Mouse (Mus musculus): Measurements from ENCODE around the gene Apol6. TPM values are rescaled to one million over a fixed set of nuclear protein-coding genes. Genes with fewer than 3 reads are reported as not detected.

Gene Apol6
- polyA plus RNA-seq, 1 experiment, result 0.51 TPM

GRCm38 (mm10) chr15:77077906-77078305, 33.4 kb downstream of the Apol6 start:
- H3K27me3 ChIP-seq (ENCODE audit: control insufficient read depth, insufficient read depth, low read length), result no peaks in the 10 kb centered on the region
- H3K4me1 ChIP-seq (ENCODE audit: control insufficient read depth, insufficient read depth, insufficient read length), result no peaks in the 10 kb centered on the region
- 94% methylated on average over 9 of the region's 9 CpGs for WGBS
- H3K27ac ChIP-seq (ENCODE audit: insufficient read depth, low read length), result no peak overlapping the region
- no peak for DNase-seq (ENCODE audit: low read depth in 1 of 2, low spot score in 2 of 2)
- TF ChIP-seq POLR2A (IDR thresholded peaks at IDR 0.05; ENCODE audit: low read depth, low read length) (no peak), CTCF (IDR thresholded peaks at IDR 0.05; ENCODE audit: extremely low read depth, insufficient read depth, insufficient read length, insufficient replicate concordance) (no peak)
- no peak overlapping the region for H3K4me3 ChIP-seq (ENCODE audit: extremely low read depth, insufficient read depth, insufficient read length)
- H3K36me3 ChIP-seq (ENCODE audit: control insufficient read depth, insufficient read depth, low read length), result no peaks in the 10 kb centered on the region

GRCm38 (mm10) chr15:77078786-77079185, 34.3 kb downstream of the Apol6 start:
- Histone ChIP-seq H3K36me3 (ENCODE audit: control insufficient read depth, insufficient read depth, low read length) (no peaks in the 10 kb centered on the region), H3K4me3 (ENCODE audit: extremely low read depth, insufficient read depth, insufficient read length) (no peak overlapping the region), H3K27me3 (ENCODE audit: control insufficient read depth, insufficient read depth, low read length) (no peaks in the 10 kb centered on the region), H3K27ac (ENCODE audit: insufficient read depth, low read length) (no peak overlapping the region), H3K4me1 (ENCODE audit: control insufficient read depth, insufficient read depth, insufficient read length) (no peaks in the 10 kb centered on the region)
- 78% methylated on average over 3 of the region's 3 CpGs for WGBS
- no peak for DNase-seq (ENCODE audit: low read depth in 1 of 2, low spot score in 2 of 2)
- TF ChIP-seq CTCF (IDR thresholded peaks at IDR 0.05; ENCODE audit: extremely low read depth, insufficient read depth, insufficient read length, insufficient replicate concordance) (no peak), POLR2A (IDR thresholded peaks at IDR 0.05; ENCODE audit: low read depth, low read length) (no peak)

- H3K27ac ChIP-seq (ENCODE audit: insufficient read depth, low read length), result no peak overlapping the region
- no peak for DNase-seq (ENCODE audit: low read depth in 1 of 2, low spot score in 2 of 2)
- TF ChIP-seq CTCF (IDR thresholded peaks at IDR 0.05; ENCODE audit: extremely low read depth, insufficient read depth, insufficient read length, insufficient replicate concordance) (no peak), POLR2A (IDR thresholded peaks at IDR 0.05; ENCODE audit: low read depth, low read length) (no peak)
- no peaks in the 10 kb centered on the region for H3K27me3 ChIP-seq (ENCODE audit: control insufficient read depth, insufficient read depth, low read length)
- H3K36me3 ChIP-seq (ENCODE audit: control insufficient read depth, insufficient read depth, low read length), result no peaks in the 10 kb centered on the region
- no peaks in the 10 kb centered on the region for H3K4me1 ChIP-seq (ENCODE audit: control insufficient read depth, insufficient read depth, insufficient read length)
- 84% methylated on average over 14 of the region's 14 CpGs for WGBS
- H3K4me3 ChIP-seq (ENCODE audit: extremely low read depth, insufficient read depth, insufficient read length), result no peak overlapping the region
Observed at GRCm38 (mm10) chr15:77079256-77079822, 34.8 kb downstream of the Apol6 start.

- Histone ChIP-seq H3K4me1 (ENCODE audit: control insufficient read depth, insufficient read depth, insufficient read length) (no peaks in the 10 kb centered on the region), H3K36me3 (ENCODE audit: control insufficient read depth, insufficient read depth, low read length) (no peaks in the 10 kb centered on the region), H3K27me3 (ENCODE audit: control insufficient read depth, insufficient read depth, low read length) (no peaks in the 10 kb centered on the region), H3K27ac (ENCODE audit: insufficient read depth, low read length) (no peak overlapping the region), H3K4me3 (ENCODE audit: extremely low read depth, insufficient read depth, insufficient read length) (no peak overlapping the region)
- no peak for DNase-seq (ENCODE audit: low read depth in 1 of 2, low spot score in 2 of 2)
- no peak for TF ChIP-seq CTCF (IDR thresholded peaks at IDR 0.05; ENCODE audit: extremely low read depth, insufficient read depth, insufficient read length, insufficient replicate concordance)
- no peak for TF ChIP-seq POLR2A (IDR thresholded peaks at IDR 0.05; ENCODE audit: low read depth, low read length)
- 83% methylated on average over 11 of the region's 11 CpGs for WGBS
Observed at GRCm38 (mm10) chr15:77079890-77080361, 35.4 kb downstream of the Apol6 start.

GRCm38 (mm10) chr15:77080684-77081254, 36.2 kb downstream of the Apol6 start:
- TF ChIP-seq POLR2A (IDR thresholded peaks at IDR 0.05; ENCODE audit: low read depth, low read length), result no peak
- TF ChIP-seq CTCF (IDR thresholded peaks at IDR 0.05; ENCODE audit: extremely low read depth, insufficient read depth, insufficient read length, insufficient replicate concordance), result no peak
- no peaks in the 10 kb centered on the region for H3K4me1 ChIP-seq (ENCODE audit: control insufficient read depth, insufficient read depth, insufficient read length)
- WGBS, result 85% methylated on average over 14 of the region's 14 CpGs
- no peak overlapping the region for H3K4me3 ChIP-seq (ENCODE audit: extremely low read depth, insufficient read depth, insufficient read length)
- no peaks in the 10 kb centered on the region for H3K27me3 ChIP-seq (ENCODE audit: control insufficient read depth, insufficient read depth, low read length)
- no peak for DNase-seq (ENCODE audit: low read depth in 1 of 2, low spot score in 2 of 2)
- no peak overlapping the region for H3K27ac ChIP-seq (ENCODE audit: insufficient read depth, low read length)
- H3K36me3 ChIP-seq (ENCODE audit: control insufficient read depth, insufficient read depth, low read length), result no peaks in the 10 kb centered on the region

- no peak for DNase-seq (ENCODE audit: low read depth in 1 of 2, low spot score in 2 of 2)
- no peaks in the 10 kb centered on the region for H3K27me3 ChIP-seq (ENCODE audit: control insufficient read depth, insufficient read depth, low read length)
- no peak overlapping the region for H3K27ac ChIP-seq (ENCODE audit: insufficient read depth, low read length)
- H3K36me3 ChIP-seq (ENCODE audit: control insufficient read depth, insufficient read depth, low read length), result no peaks in the 10 kb centered on the region
- H3K4me3 ChIP-seq (ENCODE audit: extremely low read depth, insufficient read depth, insufficient read length), result no peak overlapping the region
- TF ChIP-seq POLR2A (IDR thresholded peaks at IDR 0.05; ENCODE audit: low read depth, low read length) (no peak), CTCF (IDR thresholded peaks at IDR 0.05; ENCODE audit: extremely low read depth, insufficient read depth, insufficient read length, insufficient replicate concordance) (no peak)
- WGBS, result 86% methylated on average over 5 of the region's 5 CpGs
- H3K4me1 ChIP-seq (ENCODE audit: control insufficient read depth, insufficient read depth, insufficient read length), result no peaks in the 10 kb centered on the region
Observed at GRCm38 (mm10) chr15:77081454-77081853, 36.9 kb downstream of the Apol6 start.

- no peaks in the 10 kb centered on the region for H3K36me3 ChIP-seq (ENCODE audit: control insufficient read depth, insufficient read depth, low read length)
- WGBS, result 87% methylated on average over 7 of the region's 7 CpGs
- DNase-seq (ENCODE audit: low read depth in 1 of 2, low spot score in 2 of 2), result no peak
Observed at GRCm38 (mm10) chr15:77085818-77086217, 41.3 kb downstream of the Apol6 start.

More at GRCm38 (mm10) chr15:77085818-77086217, 41.3 kb downstream of the Apol6 start:
- TF ChIP-seq POLR2A (IDR thresholded peaks at IDR 0.05; ENCODE audit: low read depth, low read length) (no peak), CTCF (IDR thresholded peaks at IDR 0.05; ENCODE audit: extremely low read depth, insufficient read depth, insufficient read length, insufficient replicate concordance) (no peak)
- H3K27ac ChIP-seq (ENCODE audit: insufficient read depth, low read length), result no peak overlapping the region
- no peaks in the 10 kb centered on the region for H3K4me1 ChIP-seq (ENCODE audit: control insufficient read depth, insufficient read depth, insufficient read length)
- no peaks in the 10 kb centered on the region for H3K27me3 ChIP-seq (ENCODE audit: control insufficient read depth, insufficient read depth, low read length)
- H3K4me3 ChIP-seq (ENCODE audit: extremely low read depth, insufficient read depth, insufficient read length), result no peak overlapping the region

Data from spleen, adult 2 months (tissue).